Mouse (Mus musculus) small intestine, adult 2 months (tissue): ENCODE results near the gene Alk. TPM values are rescaled to one million over a fixed set of nuclear protein-coding genes. Genes with fewer than 3 reads are reported as not detected.

Experiments
- H3K27ac ChIP-seq: fragments of 200-500 bp; 2 replicates; pipeline ENCODE4 v1.5.1; 2012; ENCODE audit warnings: low read depth, low read length, control low read depth, inconsistent platforms; ENCODE audit not compliant: insufficient read depth
- H3K27me3 ChIP-seq: fragments of 200-500 bp; 2 replicates; pipeline ENCODE4 v1.6.1; 2012; ENCODE audit warnings: mild to moderate bottlenecking, moderate library complexity, low read length, inconsistent platforms; ENCODE audit not compliant: control insufficient read depth, insufficient read depth
- H3K36me3 ChIP-seq: fragments of 200-500 bp; 2 replicates; pipeline ENCODE4 v1.6.1; 2012; ENCODE audit warnings: mild to moderate bottlenecking, low read length, control low read depth, inconsistent platforms; ENCODE audit not compliant: control insufficient read depth, insufficient read depth
- H3K4me1 ChIP-seq: fragments of 200-500 bp; 2 replicates; pipeline ENCODE4 v1.6.1; 2012; ENCODE audit warnings: low read length, inconsistent platforms, mixed read lengths; ENCODE audit not compliant: control insufficient read depth, insufficient read depth, insufficient read length
- H3K4me3 ChIP-seq: fragments of 200-500 bp; 2 replicates; pipeline ENCODE4 v1.5.1; 2012; ENCODE audit warnings: low read depth, mild to moderate bottlenecking, control low read depth, inconsistent platforms, low read length, moderate library complexity
- CTCF ChIP-seq: fragments of 200-500 bp; IDR thresholded peaks from 2 replicates; pipeline ENCODE4 v1.5.1; 2012; ENCODE audit warnings: low read depth, mild to moderate bottlenecking, control low read depth, inconsistent platforms, low read length, moderate library complexity, mixed read lengths; ENCODE audit not compliant: insufficient replicate concordance, insufficient read length; ENCODE audit errors: extremely low read depth
- POLR2A ChIP-seq: fragments of 200-500 bp; IDR thresholded peaks from 2 replicates; pipeline ENCODE4 v1.6.1; 2012; ENCODE audit warnings: low read depth, mild to moderate bottlenecking, control low read depth, inconsistent platforms, low read length, moderate library complexity
- WGBS: fragments of 180-500 bp; shearing (Covaris S2); methylation state at CpG from one replicate; pipeline ENCODE4 v1.1.7; 2018; 5-methylcytosine and 5-hydroxymethylcytosine counted together
- polyA plus RNA-seq: library from polyadenylated mRNA; depleted of rRNA; stranded (reverse); fragments of >200 nt; gene quantifications from 2 replicates; pipeline ENCODE4 v1.2.3, GENCODE M21; 2012

The Alk gene
- polyA plus RNA-seq, 1 experiment, result 0.09 TPM

DNA sequence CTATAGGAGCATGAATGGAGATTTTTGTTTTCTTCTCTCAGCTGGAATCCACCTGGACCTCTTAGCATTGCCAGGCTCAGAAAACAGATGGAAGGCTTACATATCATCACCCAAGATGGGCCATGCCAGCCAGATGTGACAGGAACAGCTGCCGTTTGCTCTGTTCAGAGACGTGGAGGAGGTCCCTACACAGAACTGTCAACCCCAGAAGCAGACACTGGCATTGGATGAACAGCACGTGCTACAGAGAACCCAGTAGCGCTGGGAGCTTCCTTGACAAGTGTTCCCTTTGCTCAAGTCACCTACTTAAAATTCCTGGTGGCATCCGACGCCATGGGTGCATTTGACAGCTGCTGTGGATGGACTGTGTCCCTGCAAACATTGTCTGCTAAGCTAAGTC lies 72.2 kb downstream of the Alk start:
- Histone ChIP-seq H3K4me1 (no peaks in the 10 kb centered on the region), H3K27ac (no peak overlapping the region), H3K27me3 (no peaks in the 10 kb centered on the region), H3K36me3 (no peaks in the 10 kb centered on the region), H3K4me3 (no peak overlapping the region)
- WGBS, result 76% methylated on average over 6 of the region's 6 CpGs
- no peak for TF ChIP-seq CTCF
- no peak for TF ChIP-seq POLR2A

DNA sequence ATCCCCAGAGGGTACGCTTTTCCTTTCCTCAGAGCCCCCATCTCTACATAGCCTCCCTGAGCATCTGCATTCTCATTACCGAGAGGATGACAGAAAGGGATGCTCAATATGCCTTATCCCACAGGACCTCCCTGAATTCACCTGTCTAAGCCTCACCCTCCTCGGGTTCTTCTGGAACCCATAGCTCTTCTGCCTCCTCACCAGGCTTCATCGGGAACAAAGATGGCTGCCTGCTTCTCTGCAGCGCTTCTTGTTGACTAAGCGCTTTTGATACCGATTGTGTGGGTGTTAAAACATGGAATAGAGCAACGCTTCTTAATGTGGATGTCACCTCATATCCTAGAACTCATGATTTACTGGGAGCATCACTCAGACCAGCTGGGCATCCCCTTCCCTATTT lies 75.9 kb downstream of the Alk start:
- H3K27me3 ChIP-seq, result no peaks in the 10 kb centered on the region
- no peak overlapping the region for H3K4me3 ChIP-seq
- H3K4me1 ChIP-seq, result no peaks in the 10 kb centered on the region
- H3K27ac ChIP-seq, result no peak overlapping the region
- H3K36me3 ChIP-seq, result no peaks in the 10 kb centered on the region
- TF ChIP-seq POLR2A (no peak), CTCF (no peak)
- WGBS, result 91% methylated on average over 8 of the region's 8 CpGs

- no peaks in the 10 kb centered on the region for H3K27me3 ChIP-seq
- no peak for TF ChIP-seq CTCF
- TF ChIP-seq POLR2A, result no peak
- H3K27ac ChIP-seq, result no peak overlapping the region
- WGBS, result 62% methylated on average over 5 of the region's 5 CpGs
- no peaks in the 10 kb centered on the region for H3K36me3 ChIP-seq
- H3K4me1 ChIP-seq, result no peaks in the 10 kb centered on the region
- H3K4me3 ChIP-seq, result no peak overlapping the region
Observed at GRCm38 (mm10) chr17:72527481-72527880, 76.9 kb downstream of the Alk start.

DNA sequence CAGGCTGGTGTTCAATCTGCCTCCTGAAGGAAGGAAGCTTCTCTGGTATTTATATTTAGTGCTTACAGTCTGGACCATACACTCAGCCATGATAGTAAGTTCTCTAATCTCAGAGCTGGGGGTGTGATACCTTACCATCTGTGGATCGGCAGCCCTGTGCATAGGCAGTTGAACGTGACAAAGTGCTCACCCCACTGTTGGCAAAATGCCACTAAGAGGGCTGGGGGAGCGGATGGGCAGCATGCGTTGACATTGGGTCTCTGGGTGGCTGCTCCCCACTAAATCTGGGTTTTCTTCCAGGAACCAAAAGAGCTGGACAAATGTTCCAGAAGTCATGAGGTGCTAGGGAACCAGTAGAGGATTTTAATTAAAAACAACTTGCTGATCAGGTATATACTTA lies 78.1 kb downstream of the Alk start:
- no peaks in the 10 kb centered on the region for H3K4me1 ChIP-seq
- no peaks in the 10 kb centered on the region for H3K27me3 ChIP-seq
- no peak overlapping the region for H3K27ac ChIP-seq
- no peak for TF ChIP-seq POLR2A
- TF ChIP-seq CTCF, result no peak
- 83% methylated on average over 4 of the region's 4 CpGs for WGBS
- no peaks in the 10 kb centered on the region for H3K36me3 ChIP-seq
- no peak overlapping the region for H3K4me3 ChIP-seq

DNA sequence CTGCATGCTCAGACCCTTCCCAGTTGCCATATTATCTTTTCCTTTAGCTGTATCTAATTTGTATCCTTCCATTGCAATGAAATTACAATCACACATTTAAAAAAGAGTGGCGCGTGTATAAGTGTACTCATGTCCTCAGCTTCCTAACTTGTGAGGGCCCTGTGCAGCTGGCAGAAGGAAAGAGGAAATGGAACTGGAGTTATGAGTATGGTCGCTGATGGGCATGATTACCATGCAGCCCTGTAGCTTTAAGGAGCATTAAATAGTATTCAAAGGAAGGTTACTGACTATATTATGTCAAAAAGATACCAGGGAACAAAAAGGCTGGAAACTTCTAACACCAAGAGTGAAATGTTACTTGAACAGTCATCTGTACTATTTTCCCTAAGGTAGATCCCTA lies 79.6 kb downstream of the Alk start:
- 82% methylated on average over 3 of the region's 3 CpGs for WGBS
- TF ChIP-seq CTCF (no peak), POLR2A (no peak)
- Histone ChIP-seq H3K27ac (no peak overlapping the region), H3K4me1 (no peaks in the 10 kb centered on the region), H3K4me3 (no peak overlapping the region), H3K36me3 (no peaks in the 10 kb centered on the region), H3K27me3 (no peaks in the 10 kb centered on the region)

DNA sequence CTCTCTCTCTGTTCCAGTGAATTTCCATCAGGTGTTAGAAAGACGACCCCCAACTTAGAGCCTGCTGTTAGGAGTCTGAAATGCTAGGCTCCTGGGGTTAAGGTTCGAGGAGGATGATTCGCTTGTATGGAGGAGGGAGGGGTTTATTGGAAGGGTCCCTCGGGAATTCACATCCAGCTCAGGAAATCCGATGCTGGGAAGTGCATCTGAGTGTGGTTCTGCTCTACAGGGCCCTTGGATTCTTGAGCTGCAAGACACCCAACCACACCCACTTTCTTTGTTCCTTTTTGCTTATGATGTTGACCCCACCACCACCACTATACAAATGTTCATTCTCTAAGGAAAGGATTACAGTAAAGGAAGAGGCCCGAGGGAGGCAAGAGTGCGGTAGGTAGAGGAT lies 81.4 kb downstream of the Alk start:
- TF ChIP-seq POLR2A (no peak), CTCF (no peak)
- Histone ChIP-seq H3K4me3 (no peak overlapping the region), H3K27me3 (no peaks in the 10 kb centered on the region), H3K36me3 (no peaks in the 10 kb centered on the region), H3K27ac (no peak overlapping the region), H3K4me1 (no peaks in the 10 kb centered on the region)
- 52% methylated on average over 7 of the region's 7 CpGs for WGBS

DNA sequence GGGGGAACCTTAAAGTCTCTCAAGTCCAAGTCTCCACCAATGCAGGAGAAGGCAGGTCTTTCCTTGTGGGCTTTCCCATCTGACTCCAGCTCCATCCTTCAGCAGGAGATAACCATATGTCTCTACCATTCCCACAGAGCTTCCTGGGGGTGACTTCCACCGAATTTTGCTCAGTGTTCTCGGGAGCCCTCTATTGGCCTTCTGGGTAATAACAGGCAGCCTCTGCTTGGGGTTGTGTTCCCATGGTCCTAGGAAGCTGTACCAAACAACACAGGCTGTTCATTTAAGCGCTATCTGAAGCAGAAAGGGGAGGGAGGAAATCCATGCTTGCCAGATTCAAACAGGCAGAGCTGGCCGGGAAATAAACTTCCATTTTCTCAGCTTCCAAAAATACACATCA lies 82.0 kb downstream of the Alk start:
- WGBS, result 12% methylated on average over 4 of the region's 4 CpGs
- no peak overlapping the region for H3K4me3 ChIP-seq
- no peaks in the 10 kb centered on the region for H3K4me1 ChIP-seq
- H3K27me3 ChIP-seq, result no peaks in the 10 kb centered on the region
- TF ChIP-seq CTCF (peak; percentile 43; the same call in 1 of the 2 replicates), POLR2A (no peak)
- no peaks in the 10 kb centered on the region for H3K36me3 ChIP-seq
- H3K27ac ChIP-seq, result no peak overlapping the region

GRCm38 (mm10) chr17:72521353-72521752 lies 83.1 kb downstream of the Alk start:
- no peak for TF ChIP-seq CTCF
- TF ChIP-seq POLR2A, result no peak
- H3K27me3 ChIP-seq, result no peaks in the 10 kb centered on the region
- no peak overlapping the region for H3K4me3 ChIP-seq
- H3K27ac ChIP-seq, result no peak overlapping the region
- WGBS, result 72% methylated on average over 5 of the region's 5 CpGs
- H3K36me3 ChIP-seq, result no peaks in the 10 kb centered on the region
- no peaks in the 10 kb centered on the region for H3K4me1 ChIP-seq
